Mouse (Mus musculus) fat pad, adult 2 months (tissue): ENCODE results near the gene Epha3.

Experiments
- DNase-seq: peaks from one replicate; pipeline ENCODE4 v3.0.0-alpha.2; 2011; ENCODE audit warnings: low read depth, low spot score; ENCODE audit errors: extremely low read depth

The Epha3 gene

GRCm38 (mm10) chr16:63863913-63864330 lies at the start of gene Epha3:
Gene Epha3 (minus strand): TSS chr16:63864175.
- DNase-seq: no peak

DNA sequence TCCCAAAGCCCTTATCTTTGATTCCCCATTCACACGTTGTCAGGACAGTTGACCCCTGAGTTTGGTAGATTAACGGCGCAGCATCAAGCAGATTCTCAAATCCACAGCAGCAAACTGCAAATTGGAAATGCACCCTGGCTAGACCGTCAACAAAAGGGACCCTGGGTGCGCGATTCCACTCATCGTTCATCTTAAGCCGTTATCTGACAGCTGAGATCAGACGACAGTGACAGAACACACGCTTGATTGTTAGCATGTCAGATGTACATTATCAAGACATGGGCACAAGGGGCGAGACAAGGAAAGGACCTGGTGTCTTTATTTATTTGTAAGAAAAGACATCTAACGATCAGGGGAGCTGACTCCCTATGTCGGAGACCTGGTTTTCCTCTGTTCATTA lies 39.5 kb upstream of the Epha3 start:
- DNase-seq: no peak

- no peak for DNase-seq
These were observed 17.2 kb upstream of the Epha3 start for GRCm38 (mm10) chr16:63881190-63881589.

GRCm38 (mm10) chr16:63872313-63872712 lies 8.3 kb upstream of the Epha3 start:
- DNase-seq: no peak

DNA sequence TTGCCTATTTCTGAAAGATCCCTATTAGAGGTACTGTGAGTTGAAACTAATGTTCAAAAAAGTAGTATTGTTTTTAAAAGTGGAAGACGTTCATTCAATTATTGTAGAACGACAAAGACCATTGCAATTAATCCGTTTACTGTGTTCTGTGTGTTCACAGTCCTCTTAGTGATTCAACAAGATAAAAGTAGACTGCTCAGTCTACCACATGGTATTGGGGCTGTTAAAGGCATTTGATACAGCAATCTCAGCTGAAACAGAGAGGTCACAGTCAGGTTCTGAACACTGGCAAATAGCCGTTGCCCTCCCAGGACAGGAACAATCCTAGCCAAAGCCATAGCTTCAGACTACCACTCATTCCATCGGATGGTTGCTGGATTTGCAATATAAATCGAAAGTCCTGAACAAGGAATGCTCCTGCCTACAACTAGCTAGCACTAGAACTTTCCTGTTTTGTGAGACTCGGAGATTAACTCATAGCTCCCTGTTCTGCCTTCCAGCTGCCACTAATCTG lies 545 bp upstream of the Epha3 start:
- DNase-seq: no peak

GRCm38 (mm10) chr16:63863181-63863580 lies 794 bp downstream of the Epha3 start:
- no peak for DNase-seq

- no peak for DNase-seq
These were observed 6.4 kb downstream of the Epha3 start for GRCm38 (mm10) chr16:63857561-63857960.

GRCm38 (mm10) chr16:63856658-63857552 lies 7.1 kb downstream of the Epha3 start:
- no peak for DNase-seq

- DNase-seq: no peak
These were observed 13.7 kb downstream of the Epha3 start for GRCm38 (mm10) chr16:63850297-63850696.

- no peak for DNase-seq
These were observed 21.1 kb downstream of the Epha3 start for GRCm38 (mm10) chr16:63842911-63843310.

DNA sequence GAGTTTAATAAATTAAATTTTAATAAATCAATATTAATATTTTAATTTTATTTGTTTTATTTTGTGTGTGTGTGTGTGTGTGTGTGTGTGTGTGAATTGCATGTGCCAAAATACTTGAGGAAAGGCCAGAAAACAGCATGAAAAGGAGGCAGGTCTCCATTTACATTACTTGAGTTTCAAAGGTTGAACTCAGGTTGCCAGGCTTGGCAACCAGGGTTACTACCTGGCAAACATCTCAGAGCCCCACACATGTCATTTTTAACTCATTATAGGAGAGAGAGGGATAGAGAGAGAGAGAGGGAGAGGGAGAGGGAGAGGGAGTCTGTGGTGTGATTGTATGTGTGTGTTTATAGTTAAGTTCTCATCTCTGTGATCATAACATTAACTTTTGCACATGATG lies 26.5 kb downstream of the Epha3 start:
- DNase-seq: no peak

GRCm38 (mm10) chr16:63821164-63821563 lies 42.8 kb downstream of the Epha3 start:
- no peak for DNase-seq

GRCm38 (mm10) chr16:63817606-63818005 lies 46.4 kb downstream of the Epha3 start:
- no peak for DNase-seq

DNA sequence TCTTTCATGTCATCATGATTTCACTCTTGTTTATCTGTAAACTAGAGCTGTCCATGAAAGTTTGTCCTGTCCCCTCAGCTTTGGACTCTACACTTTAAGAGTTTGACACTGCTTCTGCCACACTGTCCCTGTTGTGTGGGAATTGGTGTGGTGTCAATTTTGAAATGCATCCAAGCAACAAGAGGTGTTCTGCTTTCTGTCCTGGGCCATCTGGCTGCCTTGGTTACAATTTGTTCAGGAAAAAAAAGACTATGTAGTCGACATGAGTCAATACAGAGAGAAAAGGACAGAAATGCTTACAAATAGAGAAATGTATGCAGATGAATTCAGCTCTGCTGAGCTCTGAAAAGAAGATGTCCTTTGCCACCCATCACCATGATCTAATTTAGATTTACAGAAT lies 47.3 kb downstream of the Epha3 start:
- DNase-seq: no peak

DNA sequence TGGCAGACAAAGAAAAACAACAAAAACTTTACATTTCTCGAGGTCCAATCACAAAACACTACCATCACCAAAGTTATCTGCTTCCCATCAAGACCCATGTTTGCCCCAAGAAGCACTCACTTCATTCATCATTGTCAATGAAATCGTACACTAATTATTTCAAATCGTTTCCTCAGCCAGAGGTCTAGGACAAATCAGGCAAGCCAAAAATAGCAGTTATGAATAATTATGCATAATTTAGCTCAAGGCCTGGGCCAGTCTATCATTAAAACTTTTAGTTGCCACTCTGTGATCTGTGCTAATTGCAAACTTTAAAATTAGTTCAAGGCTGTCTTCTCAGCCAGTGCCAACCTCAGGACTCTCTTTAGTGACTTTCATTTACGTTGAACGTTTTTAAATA lies 54.1 kb downstream of the Epha3 start:
- DNase-seq: no peak

GRCm38 (mm10) chr16:63808991-63809390 lies 55.0 kb downstream of the Epha3 start:
- DNase-seq: no peak

GRCm38 (mm10) chr16:63806437-63807129 lies 57.4 kb downstream of the Epha3 start:
- no peak for DNase-seq

- no peak for DNase-seq
These were observed 58.0 kb downstream of the Epha3 start for GRCm38 (mm10) chr16:63806025-63806424.

GRCm38 (mm10) chr16:63801436-63801835 lies 62.5 kb downstream of the Epha3 start:
- DNase-seq: no peak

GRCm38 (mm10) chr16:63798341-63798740 lies 65.6 kb downstream of the Epha3 start:
- no peak for DNase-seq

GRCm38 (mm10) chr16:63794292-63794691 lies 69.7 kb downstream of the Epha3 start:
- DNase-seq: no peak

- DNase-seq: no peak
These were observed 70.2 kb downstream of the Epha3 start for GRCm38 (mm10) chr16:63793805-63794204.
